Mouse (Mus musculus) MEL (cell line): ENCODE data around the gene Decr2. TPM values are rescaled to one million over a fixed set of nuclear protein-coding genes. Genes with fewer than 3 reads are reported as not detected.

ENCODE experiments used
- DNase-seq: peaks from one replicate; pipeline ENCODE4 v3.0.0; 2011; ENCODE audit warnings: low read depth, low spot score
- H3K27ac ChIP-seq: 2 replicates; pipeline ENCODE4 v1.5.1; 2012; ENCODE audit warnings: low read depth, mild to moderate bottlenecking, control low read depth, low read length, moderate library complexity; ENCODE audit not compliant: control insufficient read depth
- H3K27me3 ChIP-seq, 2 experiments: fragments of 150-350 bp in 1 of 2; sonication (generic) in 1 of 2; 2 replicates each; pipeline ENCODE4 v1.6.1; 2012; ENCODE audit warnings: low read length in 2 of 2, mild to moderate bottlenecking in 2 of 2, improper control_type of control experiment in 1 of 2, moderate library complexity in 1 of 2; ENCODE audit not compliant: insufficient read depth in 2 of 2, control insufficient read depth in 1 of 2
- H3K36me3 ChIP-seq, 2 experiments: 2 replicates each; pipeline ENCODE4 v1.6.1; 2012 to 2014; ENCODE audit warnings: low read length in 2 of 2, improper control_type of control experiment in 1 of 2, inconsistent platforms in 1 of 2, mild to moderate bottlenecking in 1 of 2; ENCODE audit not compliant: insufficient read depth in 2 of 2, control insufficient read depth in 1 of 2
- H3K4me1 ChIP-seq, 2 experiments: fragments of 150-350 bp in 1 of 2; sonication (generic) in 1 of 2; 2 replicates each; pipeline ENCODE4 v1.6.1; 2012; ENCODE audit warnings: low read length in 2 of 2, improper control_type of control experiment in 1 of 2, mild to moderate bottlenecking in 1 of 2; ENCODE audit not compliant: insufficient read depth in 2 of 2, control insufficient read depth in 1 of 2
- H3K4me3 ChIP-seq, 2 experiments: fragments of 150-350 bp in 1 of 2; sonication (generic) in 1 of 2; 2 replicates each; pipeline ENCODE4 v1.5.1; 2012; ENCODE audit warnings: low read depth in 2 of 2, low read length in 2 of 2, mild to moderate bottlenecking in 2 of 2, moderate library complexity in 2 of 2, control low read depth in 1 of 2, improper control_type of control experiment in 1 of 2; ENCODE audit not compliant: control insufficient read depth in 1 of 2, insufficient read depth in 1 of 2
- H3K79me2 ChIP-seq: 2 replicates; pipeline ENCODE4 v1.6.1; 2012; ENCODE audit warnings: mild to moderate bottlenecking, low read length, moderate library complexity; ENCODE audit not compliant: control insufficient read depth, poor library complexity, insufficient read depth
- H3K9ac ChIP-seq: 2 replicates; pipeline ENCODE4 v1.6.1; 2012; ENCODE audit warnings: low read depth, mild to moderate bottlenecking, control low read depth, low read length, moderate library complexity; ENCODE audit not compliant: control insufficient read depth, poor library complexity, severe bottlenecking
- H3K9me3 ChIP-seq: fragments of 150-350 bp; sonication (generic); replicated peaks from 2 replicates; pipeline ENCODE4 v1.6.1; 2012; ENCODE audit warnings: mild to moderate bottlenecking, low read length, improper control_type of control experiment, moderate library complexity; ENCODE audit not compliant: insufficient read depth
- CHD1 ChIP-seq: IDR thresholded peaks from 2 replicates; pipeline ENCODE4 v1.6.1; 2012; ENCODE audit warnings: low read depth, mild to moderate bottlenecking, inconsistent platforms, low read length, improper control_type of control experiment
- CTCF ChIP-seq, 3 experiments: IDR thresholded peaks in 2 of 3; conservative IDR thresholded peaks in 1 of 3; 2 replicates each; pipeline ENCODE4 v1.5.1; 2011 to 2012; ENCODE audit warnings: low read length in 3 of 3, low read depth in 2 of 3, mild to moderate bottlenecking in 2 of 3, improper control_type of control experiment in 1 of 3, inconsistent platforms in 1 of 3, mixed read lengths in 1 of 3, moderate library complexity in 1 of 3; ENCODE audit not compliant: control insufficient read depth in 1 of 3, insufficient read depth in 1 of 3, poor library complexity in 1 of 3, severe bottlenecking in 1 of 3
- EP300 ChIP-seq, 2 experiments: IDR thresholded peaks; 2 replicates each; pipeline ENCODE4 v1.6.1; 2011; ENCODE audit warnings: improper control_type of control experiment in 2 of 2, low read length in 2 of 2, low read depth in 1 of 2, mild to moderate bottlenecking in 1 of 2
- ETS1 ChIP-seq: IDR thresholded peaks from 2 replicates; pipeline ENCODE4 v1.6.1; 2012; ENCODE audit warnings: low read depth, mild to moderate bottlenecking, inconsistent platforms, low read length, improper control_type of control experiment, moderate library complexity
- GABPA ChIP-seq: IDR thresholded peaks from 2 replicates; pipeline ENCODE4 v1.6.1; 2012; ENCODE audit warnings: low read depth, mild to moderate bottlenecking, inconsistent platforms, low read length, improper control_type of control experiment, moderate library complexity
- GATA1 ChIP-seq: IDR thresholded peaks from 2 replicates; pipeline ENCODE4 v1.6.1; 2011; ENCODE audit warnings: low read depth, low read length, improper control_type of control experiment
- MYB ChIP-seq: IDR thresholded peaks from 2 replicates; pipeline ENCODE4 v1.6.1; 2011; ENCODE audit warnings: mild to moderate bottlenecking, low read depth, low read length, improper control_type of control experiment
- POLR2AphosphoS2 ChIP-seq: IDR thresholded peaks from 2 replicates; pipeline ENCODE4 v1.6.1; 2011; ENCODE audit warnings: low read length, improper control_type of control experiment
- RAD21 ChIP-seq: IDR thresholded peaks from 2 replicates; pipeline ENCODE4 v1.6.1; 2011; ENCODE audit warnings: mild to moderate bottlenecking, low read depth, low read length, improper control_type of control experiment
- RCOR1 ChIP-seq: IDR thresholded peaks from 2 replicates; pipeline ENCODE4 v1.6.1; 2012; ENCODE audit warnings: low read depth, mild to moderate bottlenecking, inconsistent platforms, low read length, improper control_type of control experiment
- SIN3A ChIP-seq: IDR thresholded peaks from 2 replicates; pipeline ENCODE4 v1.6.1; 2012; ENCODE audit warnings: low read length, improper control_type of control experiment, inconsistent platforms
- SMC3 ChIP-seq: IDR thresholded peaks from 2 replicates; pipeline ENCODE4 v1.6.1; 2011; ENCODE audit warnings: low read depth, low read length, improper control_type of control experiment
- UBTF ChIP-seq: IDR thresholded peaks from 2 replicates; pipeline ENCODE4 v1.6.1; 2012; ENCODE audit warnings: low read depth, mild to moderate bottlenecking, inconsistent platforms, low read length, improper control_type of control experiment, moderate library complexity, borderline replicate concordance; ENCODE audit not compliant: insufficient read depth
- USF1 ChIP-seq: IDR thresholded peaks from 2 replicates; pipeline ENCODE4 v1.6.1; 2014; ENCODE audit warnings: low read depth, mild to moderate bottlenecking, inconsistent platforms, low read length, improper control_type of control experiment, moderate library complexity
- USF2 ChIP-seq, 2 experiments: IDR thresholded peaks; 2 replicates each; pipeline ENCODE4 v1.6.1; 2011 to 2012; ENCODE audit warnings: improper control_type of control experiment in 2 of 2, low read length in 2 of 2, borderline replicate concordance in 1 of 2, inconsistent platforms in 1 of 2, low read depth in 1 of 2, mild to moderate bottlenecking in 1 of 2; ENCODE audit not compliant: insufficient read depth in 1 of 2
- ZKSCAN1 ChIP-seq: IDR thresholded peaks from 2 replicates; pipeline ENCODE4 v1.6.1; 2012; ENCODE audit warnings: low read depth, mild to moderate bottlenecking, inconsistent platforms, low read length, improper control_type of control experiment, moderate library complexity
- ZMIZ1 ChIP-seq: IDR thresholded peaks from 2 replicates; pipeline ENCODE4 v1.6.1; 2012; ENCODE audit warnings: low read depth, mild to moderate bottlenecking, inconsistent platforms, low read length, improper control_type of control experiment, moderate library complexity
- polyA plus RNA-seq, 2 experiments: library from polyadenylated mRNA; stranded (reverse) in 1 of 2; unstranded in 1 of 2; fragments of >175 nt in 1 of 2; fragments of >200 nt in 1 of 2; gene quantifications; 2 replicates each; pipeline versions ENCODE4 v1.2.1 to v1.2.4; 2012; ENCODE audit warnings: low replicate concordance in 2 of 2, low read depth in 1 of 2; ENCODE audit not compliant: insufficient read length in 2 of 2, insufficient read depth in 1 of 2, missing spikeins in 1 of 2
- total RNA-seq: library from RNA; depleted of rRNA; stranded (reverse); fragments of 300-350 nt; gene quantifications from 2 replicates; pipeline ENCODE4 v1.2.3, GENCODE M21; 2012

Decr2 gene
- total and polyA plus RNA-seq, 3 experiments = 6.5 to 11.3 TPM; not detected in 1

- no peak for TF ChIP-seq USF2 (IDR thresholded peaks at IDR 0.05; ENCODE audit: borderline replicate concordance in 1 of 2, insufficient read depth in 1 of 2, low read depth in 1 of 2, low read length in 2 of 2)
- peak in 2 of 3 experiments; percentile 30; a peak in 4 of 6 replicates for TF ChIP-seq CTCF (IDR thresholded peaks at IDR 0.05 in 2 of 3, conservative IDR thresholded peaks at IDR 0.05 in 1 of 3; ENCODE audit: control insufficient read depth in 1 of 3, insufficient read depth in 1 of 3, low read depth in 2 of 3, low read length in 3 of 3, poor library complexity in 1 of 3, severe bottlenecking in 1 of 3)
- TF ChIP-seq SIN3A = peak; percentile 55
- TF ChIP-seq GATA1 = peak; percentile 81
- no peak for TF ChIP-seq CHD1
- TF ChIP-seq RCOR1 = no peak
- TF ChIP-seq SMC3 = no peak
- TF ChIP-seq ZMIZ1 = peak; percentile 72; the same call in 1 of the 2 replicates
- TF ChIP-seq RAD21 = no peak
- no peak for TF ChIP-seq ZKSCAN1
- no peak for TF ChIP-seq GABPA
- no peak for TF ChIP-seq USF1
- peak; percentile 76; the same call in 1 of the 2 replicates for TF ChIP-seq POLR2AphosphoS2
- TF ChIP-seq EP300 (IDR thresholded peaks at IDR 0.05; ENCODE audit: low read depth in 1 of 2, low read length in 2 of 2) = 0 out of 4 replicates have a peak, but pooled peaks of 1 of the 2 experiments have one; percentile 12
- no peak for TF ChIP-seq UBTF
- no peak for TF ChIP-seq ETS1
These were observed 48.2 kb upstream of the Decr2 start, which contains the start of gene Axin1 (continued) for GRCm38 (mm10) chr17:26138239-26138836.

GRCm38 (mm10) chr17:26137751-26138130 is 47.6 kb upstream of the Decr2 start:
- H3K9ac ChIP-seq = peak overlapping the region; percentile 60
- H3K79me2 ChIP-seq = peaks cover 38% of the 10 kb centered on the region
- no peak for DNase-seq
- H3K4me1 ChIP-seq = peaks cover 4 to 8% of the 10 kb centered on the region in 2 experiments
- peak overlapping the region; percentile 37 to 40 for H3K4me3 ChIP-seq
- no peaks in the 10 kb centered on the region for H3K9me3 ChIP-seq
- TF ChIP-seq EP300 (IDR thresholded peaks at IDR 0.05; ENCODE audit: low read depth in 1 of 2, low read length in 2 of 2) = no peak
- TF ChIP-seq POLR2AphosphoS2 = no peak
- no peak for TF ChIP-seq MYB
- TF ChIP-seq UBTF = no peak
- TF ChIP-seq SIN3A = no peak
- no peak for TF ChIP-seq ETS1
- no peak for TF ChIP-seq CHD1
- H3K27me3 ChIP-seq = no peaks in the 10 kb centered on the region
- peaks cover 2 to 13% of the 10 kb centered on the region in 2 experiments; a peak in 3 of 4 replicates for H3K36me3 ChIP-seq
- H3K27ac ChIP-seq = peak overlapping the region; percentile 56
